10 mouse cellular contexts compared by ENCODE assay signal in the genomic region with DNA sequence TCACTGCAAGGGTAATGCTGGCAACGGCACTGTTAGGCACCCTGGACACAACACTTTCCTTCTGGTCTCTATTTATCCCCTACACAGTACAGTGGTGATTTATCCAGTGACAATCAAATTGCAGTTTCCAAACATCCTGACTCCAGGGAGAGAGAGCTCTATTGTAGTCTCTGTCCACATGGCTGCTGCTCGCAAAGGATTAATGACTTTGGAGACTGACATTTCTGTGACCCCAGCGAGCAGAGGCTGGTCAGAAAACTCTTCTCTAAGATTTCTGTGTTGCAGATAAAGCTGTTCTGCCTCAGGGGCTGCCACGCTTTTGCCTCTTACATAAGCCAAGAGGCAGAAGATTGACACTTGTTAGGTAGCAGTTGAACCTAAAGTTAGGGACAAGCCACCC.
DNase-seq lines count a peak whose midpoint lies in the region; ATAC-seq and TF ChIP-seq lines count a peak whose summit lies in the region.
"Had no signal": no experiment of that assay in that cellular context is flagged by ENCODE, and none has a peak within 500 bp of the region (broad histone marks: within the 10 kb centered on the region; RNA-seq: fewer than 3 reads in every experiment).

No protein-coding gene starts in this region.

- WGBS in intestine, postnatal 0 days: 39% methylated on average over 4 of the region's 4 CpGs
- WGBS in midbrain, embryonic 16.5 days: 10% methylated on average over 4 of the region's 4 CpGs

- no peak overlapping the region for H3K4me3 ChIP-seq in intestine, postnatal 0 days (ENCODE audit: low read depth, low read length)
- H3K4me3 ChIP-seq in midbrain, embryonic 16.5 days (ENCODE audit: low read depth, low read length): no peak overlapping the region

- no peak for TF ChIP-seq CTCF in intestine, postnatal 0 days (IDR thresholded peaks at IDR 0.05; ENCODE audit: low read depth)

- H3K9ac ChIP-seq in intestine, postnatal 0 days (ENCODE audit: low read depth, low read length): no peak overlapping the region
- no peak overlapping the region for H3K9ac ChIP-seq in midbrain, embryonic 16.5 days (ENCODE audit: low read depth, low read length)

- no peaks in the 10 kb centered on the region for H3K9me3 ChIP-seq in intestine, postnatal 0 days (ENCODE audit: control insufficient read depth)
- H3K9me3 ChIP-seq in midbrain, embryonic 16.5 days (replicated peaks; ENCODE audit: control insufficient read depth, low read length, poor library complexity, severe bottlenecking): no peaks in the 10 kb centered on the region

- no peaks in the 10 kb centered on the region for H3K36me3 ChIP-seq in intestine, postnatal 0 days (ENCODE audit: control insufficient read depth, insufficient read depth)
- no peaks in the 10 kb centered on the region for H3K36me3 ChIP-seq in midbrain, embryonic 16.5 days (ENCODE audit: control insufficient read depth, insufficient read depth, low read length)

- peak; percentile 8 for DNase-seq in CD4-positive, CD25-positive, alpha-beta regulatory T cell, adult 2 months (ENCODE audit: low read depth, low spot score)
- DNase-seq in adipocyte (ENCODE audit: low spot score): peak; percentile 7
- DNase-seq in layer of hippocampus, adult 18-20 months (ENCODE audit: low spot score in 2 of 2): no peak
- no peak for DNase-seq in cerebellum, adult 9-10 months
- DNase-seq in urinary bladder, postnatal 36 days (ENCODE audit: low spot score in 2 of 2): no peak
- DNase-seq: cerebellum, postnatal 25 days; gastrocnemius, postnatal 10 days had no signal

- no peak overlapping the region for H3K4me2 ChIP-seq in intestine, postnatal 0 days (replicated peaks; ENCODE audit: low read depth)
- H3K4me2 ChIP-seq in midbrain, embryonic 16.5 days (ENCODE audit: low read length): no peak overlapping the region; the same call in 1 of the 2 replicates

- H3K27ac ChIP-seq in intestine, postnatal 0 days (ENCODE audit: low read depth, low read length): peak overlapping the region; percentile 35; the same call in 1 of the 2 replicates
- no peak overlapping the region for H3K27ac ChIP-seq in midbrain, embryonic 16.5 days (ENCODE audit: low read length)

- H3K27me3 ChIP-seq in intestine, postnatal 0 days (replicated peaks; ENCODE audit: control insufficient read depth, insufficient read depth, low read length): no peaks in the 10 kb centered on the region
- no peaks in the 10 kb centered on the region for H3K27me3 ChIP-seq in midbrain, embryonic 16.5 days (ENCODE audit: control insufficient read depth, insufficient read depth, low read depth, low read length)

- H3K4me1 ChIP-seq in intestine, postnatal 0 days (replicated peaks; ENCODE audit: control insufficient read depth, insufficient read depth, low read length): peaks cover 5% of the 10 kb centered on the region; the same call in 1 of the 2 replicates
- H3K4me1 ChIP-seq in midbrain, embryonic 16.5 days (ENCODE audit: control insufficient read depth, insufficient read depth, low read length): peaks cover 11% of the 10 kb centered on the region

- ATAC-seq in CD4-positive, CD25-positive, alpha-beta regulatory T cell, adult 4 months: no peak
- no peak for ATAC-seq in intestine, postnatal 0 days
- ATAC-seq in midbrain, embryonic 16.5 days: 0 out of 2 replicates have a peak, but pooled peaks have one; percentile 33

Comparison
In these comparisons a context has a peak if more than half of its experiments do, and no peak if none do; other contexts are left out.
1. DNase-seq: peak in CD4-positive, CD25-positive, alpha-beta regulatory T cell, adult 2 months (single experiment) and adipocyte (single experiment); none in layer of hippocampus, adult 18-20 months (0 of 2), cerebellum, adult 9-10 months (single experiment) and urinary bladder, postnatal 36 days (0 of 2).